Mouse (Mus musculus): Measurements from ENCODE around the gene Smurf2. TPM values are rescaled to one million over a fixed set of nuclear protein-coding genes. Genes with fewer than 3 reads are reported as not detected.
A peak's percentile ranks its signal among the peaks of the same experiment; 100 is the strongest.

Gene Smurf2
- polyA plus RNA-seq, 1 experiment: 13.7 TPM

GRCm38 (mm10) chr11:106954566-106954965 is 34.1 kb upstream of the Smurf2 start:
- TF ChIP-seq POLR2A (IDR thresholded peaks at IDR 0.05; ENCODE audit: extremely low read depth, insufficient read depth, low read length): no peak
- no peak for TF ChIP-seq CTCF (IDR thresholded peaks at IDR 0.05; ENCODE audit: extremely low read depth, insufficient read depth, low read length)
- Histone ChIP-seq H3K27ac (ENCODE audit: insufficient read depth, low read length) (no peak overlapping the region), H3K4me1 (ENCODE audit: control insufficient read depth, insufficient read depth, low read length) (no peaks in the 10 kb centered on the region), H3K4me3 (ENCODE audit: insufficient read depth, low read length) (no peak overlapping the region)

GRCm38 (mm10) chr11:106954116-106954515 is 33.6 kb upstream of the Smurf2 start:
- no peak for TF ChIP-seq POLR2A (IDR thresholded peaks at IDR 0.05; ENCODE audit: extremely low read depth, insufficient read depth, low read length)
- no peak for TF ChIP-seq CTCF (IDR thresholded peaks at IDR 0.05; ENCODE audit: extremely low read depth, insufficient read depth, low read length)

GRCm38 (mm10) chr11:106937306-106937705 is 16.8 kb upstream of the Smurf2 start:
- H3K4me1 ChIP-seq (ENCODE audit: control insufficient read depth, insufficient read depth, low read length): no peaks in the 10 kb centered on the region
- H3K27ac ChIP-seq (ENCODE audit: insufficient read depth, low read length): no peak overlapping the region
- no peak overlapping the region for H3K4me3 ChIP-seq (ENCODE audit: insufficient read depth, low read length)
- TF ChIP-seq POLR2A (IDR thresholded peaks at IDR 0.05; ENCODE audit: extremely low read depth, insufficient read depth, low read length) (no peak), CTCF (IDR thresholded peaks at IDR 0.05; ENCODE audit: extremely low read depth, insufficient read depth, low read length) (no peak)

More at GRCm38 (mm10) chr11:106954116-106954515, 33.6 kb upstream of the Smurf2 start:
- Histone ChIP-seq H3K27ac (ENCODE audit: insufficient read depth, low read length) (no peak overlapping the region), H3K4me3 (ENCODE audit: insufficient read depth, low read length) (no peak overlapping the region), H3K4me1 (ENCODE audit: control insufficient read depth, insufficient read depth, low read length) (no peaks in the 10 kb centered on the region)

GRCm38 (mm10) chr11:106930366-106930765 is 9.9 kb upstream of the Smurf2 start:
- TF ChIP-seq POLR2A (IDR thresholded peaks at IDR 0.05; ENCODE audit: extremely low read depth, insufficient read depth, low read length): no peak
- no peak for TF ChIP-seq CTCF (IDR thresholded peaks at IDR 0.05; ENCODE audit: extremely low read depth, insufficient read depth, low read length)
- no peak overlapping the region for H3K27ac ChIP-seq (ENCODE audit: insufficient read depth, low read length)
- no peak overlapping the region for H3K4me3 ChIP-seq (ENCODE audit: insufficient read depth, low read length)
- no peaks in the 10 kb centered on the region for H3K4me1 ChIP-seq (ENCODE audit: control insufficient read depth, insufficient read depth, low read length)

- Histone ChIP-seq H3K4me3 (ENCODE audit: insufficient read depth, low read length) (no peak overlapping the region), H3K4me1 (ENCODE audit: control insufficient read depth, insufficient read depth, low read length) (no peaks in the 10 kb centered on the region), H3K27ac (ENCODE audit: insufficient read depth, low read length) (no peak overlapping the region)
- TF ChIP-seq CTCF (IDR thresholded peaks at IDR 0.05; ENCODE audit: extremely low read depth, insufficient read depth, low read length) (0 out of 2 replicates have a peak, but pooled peaks have one; percentile 2), POLR2A (IDR thresholded peaks at IDR 0.05; ENCODE audit: extremely low read depth, insufficient read depth, low read length) (no peak)
Measured at GRCm38 (mm10) chr11:106928935-106929334, 8.4 kb upstream of the Smurf2 start.

GRCm38 (mm10) chr11:106927950-106928349 is 7.4 kb upstream of the Smurf2 start:
- no peak overlapping the region for H3K4me3 ChIP-seq (ENCODE audit: insufficient read depth, low read length)
- H3K27ac ChIP-seq (ENCODE audit: insufficient read depth, low read length): no peak overlapping the region
- TF ChIP-seq CTCF (IDR thresholded peaks at IDR 0.05; ENCODE audit: extremely low read depth, insufficient read depth, low read length) (no peak), POLR2A (IDR thresholded peaks at IDR 0.05; ENCODE audit: extremely low read depth, insufficient read depth, low read length) (no peak)
- no peaks in the 10 kb centered on the region for H3K4me1 ChIP-seq (ENCODE audit: control insufficient read depth, insufficient read depth, low read length)

GRCm38 (mm10) chr11:106927226-106927625 is 6.7 kb upstream of the Smurf2 start:
- no peak for TF ChIP-seq CTCF (IDR thresholded peaks at IDR 0.05; ENCODE audit: extremely low read depth, insufficient read depth, low read length)
- no peak for TF ChIP-seq POLR2A (IDR thresholded peaks at IDR 0.05; ENCODE audit: extremely low read depth, insufficient read depth, low read length)
- Histone ChIP-seq H3K27ac (ENCODE audit: insufficient read depth, low read length) (no peak overlapping the region), H3K4me3 (ENCODE audit: insufficient read depth, low read length) (no peak overlapping the region), H3K4me1 (ENCODE audit: control insufficient read depth, insufficient read depth, low read length) (no peaks in the 10 kb centered on the region)

- no peaks in the 10 kb centered on the region for H3K4me1 ChIP-seq (ENCODE audit: control insufficient read depth, insufficient read depth, low read length)
- H3K27ac ChIP-seq (ENCODE audit: insufficient read depth, low read length): no peak overlapping the region
- TF ChIP-seq CTCF (IDR thresholded peaks at IDR 0.05; ENCODE audit: extremely low read depth, insufficient read depth, low read length): no peak
- TF ChIP-seq POLR2A (IDR thresholded peaks at IDR 0.05; ENCODE audit: extremely low read depth, insufficient read depth, low read length): no peak
- no peak overlapping the region for H3K4me3 ChIP-seq (ENCODE audit: insufficient read depth, low read length)
Measured at GRCm38 (mm10) chr11:106926732-106927131, 6.2 kb upstream of the Smurf2 start.

- H3K4me3 ChIP-seq (ENCODE audit: insufficient read depth, low read length): peak overlapping the region; percentile 71
- no peaks in the 10 kb centered on the region for H3K4me1 ChIP-seq (ENCODE audit: control insufficient read depth, insufficient read depth, low read length)
- H3K27ac ChIP-seq (ENCODE audit: insufficient read depth, low read length): peak overlapping the region; percentile 63; the same call in 1 of the 2 replicates
- no peak for TF ChIP-seq POLR2A (IDR thresholded peaks at IDR 0.05; ENCODE audit: extremely low read depth, insufficient read depth, low read length)
- TF ChIP-seq CTCF (IDR thresholded peaks at IDR 0.05; ENCODE audit: extremely low read depth, insufficient read depth, low read length): no peak
Measured at GRCm38 (mm10) chr11:106919612-106920550, 634 bp downstream of the Smurf2 start.

GRCm38 (mm10) chr11:106918901-106919300 is 1.6 kb downstream of the Smurf2 start:
- Histone ChIP-seq H3K4me3 (ENCODE audit: insufficient read depth, low read length) (peak overlapping the region; percentile 71; the same call in 1 of the 2 replicates), H3K4me1 (ENCODE audit: control insufficient read depth, insufficient read depth, low read length) (no peaks in the 10 kb centered on the region), H3K27ac (ENCODE audit: insufficient read depth, low read length) (no peak overlapping the region)
- TF ChIP-seq CTCF (IDR thresholded peaks at IDR 0.05; ENCODE audit: extremely low read depth, insufficient read depth, low read length) (no peak), POLR2A (IDR thresholded peaks at IDR 0.05; ENCODE audit: extremely low read depth, insufficient read depth, low read length) (no peak)

All from cortical plate, adult 2 months (tissue).